Mouse (Mus musculus) MEL (cell line): ENCODE measurements around the gene Pln. TPM values are rescaled to one million over a fixed set of nuclear protein-coding genes. Genes with fewer than 3 reads are reported as not detected.
A peak's percentile ranks its signal among the peaks of the same experiment; 100 is the strongest.

Experiments
- DNase-seq: peaks from one replicate; pipeline ENCODE4 v3.0.0; 2011; ENCODE audit warnings: low read depth, low spot score
- H3K27ac ChIP-seq: 2 replicates; pipeline ENCODE4 v1.5.1; 2012; ENCODE audit warnings: low read depth, mild to moderate bottlenecking, control low read depth, low read length, moderate library complexity; ENCODE audit not compliant: control insufficient read depth
- H3K27me3 ChIP-seq, 2 experiments: fragments of 150-350 bp in 1 of 2; sonication (generic) in 1 of 2; 2 replicates each; pipeline ENCODE4 v1.6.1; 2012; ENCODE audit warnings: low read length in 2 of 2, mild to moderate bottlenecking in 2 of 2, improper control_type of control experiment in 1 of 2, moderate library complexity in 1 of 2; ENCODE audit not compliant: insufficient read depth in 2 of 2, control insufficient read depth in 1 of 2
- H3K36me3 ChIP-seq, 2 experiments: 2 replicates each; pipeline ENCODE4 v1.6.1; 2012 to 2014; ENCODE audit warnings: low read length in 2 of 2, improper control_type of control experiment in 1 of 2, inconsistent platforms in 1 of 2, mild to moderate bottlenecking in 1 of 2; ENCODE audit not compliant: insufficient read depth in 2 of 2, control insufficient read depth in 1 of 2
- H3K4me1 ChIP-seq, 2 experiments: fragments of 150-350 bp in 1 of 2; sonication (generic) in 1 of 2; 2 replicates each; pipeline ENCODE4 v1.6.1; 2012; ENCODE audit warnings: low read length in 2 of 2, improper control_type of control experiment in 1 of 2, mild to moderate bottlenecking in 1 of 2; ENCODE audit not compliant: insufficient read depth in 2 of 2, control insufficient read depth in 1 of 2
- H3K4me3 ChIP-seq, 2 experiments: fragments of 150-350 bp in 1 of 2; sonication (generic) in 1 of 2; 2 replicates each; pipeline ENCODE4 v1.5.1; 2012; ENCODE audit warnings: low read depth in 2 of 2, low read length in 2 of 2, mild to moderate bottlenecking in 2 of 2, moderate library complexity in 2 of 2, control low read depth in 1 of 2, improper control_type of control experiment in 1 of 2; ENCODE audit not compliant: control insufficient read depth in 1 of 2, insufficient read depth in 1 of 2
- H3K79me2 ChIP-seq: 2 replicates; pipeline ENCODE4 v1.6.1; 2012; ENCODE audit warnings: mild to moderate bottlenecking, low read length, moderate library complexity; ENCODE audit not compliant: control insufficient read depth, poor library complexity, insufficient read depth
- H3K9ac ChIP-seq: 2 replicates; pipeline ENCODE4 v1.6.1; 2012; ENCODE audit warnings: low read depth, mild to moderate bottlenecking, control low read depth, low read length, moderate library complexity; ENCODE audit not compliant: control insufficient read depth, poor library complexity, severe bottlenecking
- H3K9me3 ChIP-seq: fragments of 150-350 bp; sonication (generic); replicated peaks from 2 replicates; pipeline ENCODE4 v1.6.1; 2012; ENCODE audit warnings: mild to moderate bottlenecking, low read length, improper control_type of control experiment, moderate library complexity; ENCODE audit not compliant: insufficient read depth
- BHLHE40 ChIP-seq: IDR thresholded peaks from 2 replicates; pipeline ENCODE4 v1.6.1; 2012; ENCODE audit warnings: low read depth, mild to moderate bottlenecking, inconsistent platforms, low read length, improper control_type of control experiment, borderline replicate concordance
- CHD1 ChIP-seq: IDR thresholded peaks from 2 replicates; pipeline ENCODE4 v1.6.1; 2012; ENCODE audit warnings: low read depth, mild to moderate bottlenecking, inconsistent platforms, low read length, improper control_type of control experiment
- CTCF ChIP-seq, 3 experiments: IDR thresholded peaks in 2 of 3; conservative IDR thresholded peaks in 1 of 3; 2 replicates each; pipeline ENCODE4 v1.5.1; 2011 to 2012; ENCODE audit warnings: low read length in 3 of 3, low read depth in 2 of 3, mild to moderate bottlenecking in 2 of 3, improper control_type of control experiment in 1 of 3, inconsistent platforms in 1 of 3, mixed read lengths in 1 of 3, moderate library complexity in 1 of 3; ENCODE audit not compliant: control insufficient read depth in 1 of 3, insufficient read depth in 1 of 3, poor library complexity in 1 of 3, severe bottlenecking in 1 of 3
- E2F4 ChIP-seq: IDR thresholded peaks from 2 replicates; pipeline ENCODE4 v1.6.1; 2011; ENCODE audit warnings: low read depth, low read length, improper control_type of control experiment, borderline replicate concordance
- ELF1 ChIP-seq: IDR thresholded peaks from 2 replicates; pipeline ENCODE4 v1.6.1; 2014; ENCODE audit warnings: low read depth, mild to moderate bottlenecking, inconsistent platforms, low read length, improper control_type of control experiment, moderate library complexity
- EP300 ChIP-seq, 2 experiments: IDR thresholded peaks; 2 replicates each; pipeline ENCODE4 v1.6.1; 2011; ENCODE audit warnings: improper control_type of control experiment in 2 of 2, low read length in 2 of 2, low read depth in 1 of 2, mild to moderate bottlenecking in 1 of 2
- ETS1 ChIP-seq: IDR thresholded peaks from 2 replicates; pipeline ENCODE4 v1.6.1; 2012; ENCODE audit warnings: low read depth, mild to moderate bottlenecking, inconsistent platforms, low read length, improper control_type of control experiment, moderate library complexity
- GABPA ChIP-seq: IDR thresholded peaks from 2 replicates; pipeline ENCODE4 v1.6.1; 2012; ENCODE audit warnings: low read depth, mild to moderate bottlenecking, inconsistent platforms, low read length, improper control_type of control experiment, moderate library complexity
- GATA1 ChIP-seq: IDR thresholded peaks from 2 replicates; pipeline ENCODE4 v1.6.1; 2011; ENCODE audit warnings: low read depth, low read length, improper control_type of control experiment
- JUND ChIP-seq: IDR thresholded peaks from 2 replicates; pipeline ENCODE4 v1.6.1; 2011; ENCODE audit warnings: low read depth, mild to moderate bottlenecking, improper control_type of control experiment, low read length
- KAT2A ChIP-seq: conservative IDR thresholded peaks from 2 replicates; pipeline ENCODE4 v1.6.1; 2012; ENCODE audit warnings: low read depth, low read length, improper control_type of control experiment, inconsistent platforms
- MAFK ChIP-seq: IDR thresholded peaks from 2 replicates; pipeline ENCODE4 v1.6.1; 2011; ENCODE audit warnings: low read depth, mild to moderate bottlenecking, low read length, improper control_type of control experiment, borderline replicate concordance
- MAX ChIP-seq: IDR thresholded peaks from 2 replicates; pipeline ENCODE4 v1.6.1; 2011; ENCODE audit warnings: low read length, improper control_type of control experiment
- MEF2A ChIP-seq: IDR thresholded peaks from 2 replicates; pipeline ENCODE4 v1.6.1; 2014; ENCODE audit warnings: low read depth, mild to moderate bottlenecking, inconsistent platforms, low read length, improper control_type of control experiment; ENCODE audit not compliant: poor library complexity, insufficient replicate concordance, severe bottlenecking; ENCODE audit errors: extremely low read depth
- MXI1 ChIP-seq: IDR thresholded peaks from 2 replicates; pipeline ENCODE4 v1.6.1; 2011; ENCODE audit warnings: mild to moderate bottlenecking, low read depth, low read length, improper control_type of control experiment
- MYC ChIP-seq: IDR thresholded peaks from 2 replicates; pipeline ENCODE4 v1.6.1; 2011; ENCODE audit warnings: low read depth, mild to moderate bottlenecking, low read length, improper control_type of control experiment, moderate library complexity
- POLR2A ChIP-seq, 2 experiments: IDR thresholded peaks; 2 replicates each; pipeline ENCODE4 v1.6.1; 2011 to 2012; ENCODE audit warnings: low read length in 2 of 2, mild to moderate bottlenecking in 2 of 2, control low read depth in 1 of 2, improper control_type of control experiment in 1 of 2, low read depth in 1 of 2, moderate library complexity in 1 of 2; ENCODE audit not compliant: control insufficient read depth in 1 of 2, insufficient read depth in 1 of 2, poor library complexity in 1 of 2
- POLR2AphosphoS2 ChIP-seq: IDR thresholded peaks from 2 replicates; pipeline ENCODE4 v1.6.1; 2011; ENCODE audit warnings: low read length, improper control_type of control experiment
- RAD21 ChIP-seq: IDR thresholded peaks from 2 replicates; pipeline ENCODE4 v1.6.1; 2011; ENCODE audit warnings: mild to moderate bottlenecking, low read depth, low read length, improper control_type of control experiment
- RCOR1 ChIP-seq: IDR thresholded peaks from 2 replicates; pipeline ENCODE4 v1.6.1; 2012; ENCODE audit warnings: low read depth, mild to moderate bottlenecking, inconsistent platforms, low read length, improper control_type of control experiment
- SIN3A ChIP-seq: IDR thresholded peaks from 2 replicates; pipeline ENCODE4 v1.6.1; 2012; ENCODE audit warnings: low read length, improper control_type of control experiment, inconsistent platforms
- SMC3 ChIP-seq: IDR thresholded peaks from 2 replicates; pipeline ENCODE4 v1.6.1; 2011; ENCODE audit warnings: low read depth, low read length, improper control_type of control experiment
- TAL1 ChIP-seq: IDR thresholded peaks from 2 replicates; pipeline ENCODE4 v1.6.1; 2012; ENCODE audit warnings: mild to moderate bottlenecking, inconsistent platforms, low read length, moderate library complexity, mixed read lengths
- TCF12 ChIP-seq: IDR thresholded peaks from 2 replicates; pipeline ENCODE4 v1.6.1; 2014; ENCODE audit warnings: low read depth, mild to moderate bottlenecking, inconsistent platforms, low read length, improper control_type of control experiment, moderate library complexity
- UBTF ChIP-seq: IDR thresholded peaks from 2 replicates; pipeline ENCODE4 v1.6.1; 2012; ENCODE audit warnings: low read depth, mild to moderate bottlenecking, inconsistent platforms, low read length, improper control_type of control experiment, moderate library complexity, borderline replicate concordance; ENCODE audit not compliant: insufficient read depth
- USF2 ChIP-seq, 2 experiments: IDR thresholded peaks; 2 replicates each; pipeline ENCODE4 v1.6.1; 2011 to 2012; ENCODE audit warnings: improper control_type of control experiment in 2 of 2, low read length in 2 of 2, borderline replicate concordance in 1 of 2, inconsistent platforms in 1 of 2, low read depth in 1 of 2, mild to moderate bottlenecking in 1 of 2; ENCODE audit not compliant: insufficient read depth in 1 of 2
- ZKSCAN1 ChIP-seq: IDR thresholded peaks from 2 replicates; pipeline ENCODE4 v1.6.1; 2012; ENCODE audit warnings: low read depth, mild to moderate bottlenecking, inconsistent platforms, low read length, improper control_type of control experiment, moderate library complexity
- ZNF384 ChIP-seq: IDR thresholded peaks from 2 replicates; pipeline ENCODE4 v1.6.1; 2012; ENCODE audit warnings: low read depth, mild to moderate bottlenecking, inconsistent platforms, low read length, improper control_type of control experiment
- polyA plus RNA-seq, 2 experiments: library from polyadenylated mRNA; stranded (reverse) in 1 of 2; unstranded in 1 of 2; fragments of >175 nt in 1 of 2; fragments of >200 nt in 1 of 2; gene quantifications; 2 replicates each; pipeline versions ENCODE4 v1.2.1 to v1.2.4; 2012; ENCODE audit warnings: low replicate concordance in 2 of 2, low read depth in 1 of 2; ENCODE audit not compliant: insufficient read length in 2 of 2, insufficient read depth in 1 of 2, missing spikeins in 1 of 2
- total RNA-seq: library from RNA; depleted of rRNA; stranded (reverse); fragments of 300-350 nt; gene quantifications from 2 replicates; pipeline ENCODE4 v1.2.3, GENCODE M21; 2012

The Pln gene
- total and polyA plus RNA-seq, 3 experiments: 0.22 to 1.3 TPM; not detected in 1

- H3K4me1 ChIP-seq: peaks cover 2 to 3% of the 10 kb centered on the region in 2 experiments; a peak in 2 of 4 replicates
- no peaks in the 10 kb centered on the region for H3K27me3 ChIP-seq
- no peak for TF ChIP-seq ZNF384
- no peak for DNase-seq
- H3K79me2 ChIP-seq: no peaks in the 10 kb centered on the region
- H3K27ac ChIP-seq: no peak overlapping the region
- no peak overlapping the region for H3K4me3 ChIP-seq
- H3K36me3 ChIP-seq: peaks cover 0 to 9% of the 10 kb centered on the region in 2 experiments; a peak in 2 of 4 replicates
- no peaks in the 10 kb centered on the region for H3K9me3 ChIP-seq
- no peak overlapping the region for H3K9ac ChIP-seq
Measured at GRCm38 (mm10) chr10:53323367-53323766, 14.1 kb upstream of the Pln start.

- Histone ChIP-seq H3K4me1 (peaks cover 2 to 9% of the 10 kb centered on the region in 2 experiments; a peak in 3 of 4 replicates), H3K27ac (no peak overlapping the region), H3K79me2 (peaks cover 3% of the 10 kb centered on the region; the same call in 1 of the 2 replicates), H3K9ac (no peak overlapping the region)
- TF ChIP-seq RCOR1 (no peak), E2F4 (no peak), SIN3A (no peak), USF2 (IDR thresholded peaks at IDR 0.05; ENCODE audit: borderline replicate concordance in 1 of 2, insufficient read depth in 1 of 2, low read depth in 1 of 2, low read length in 2 of 2) (no peak), MXI1 (no peak), MYC (no peak), CHD1 (no peak), BHLHE40 (no peak), POLR2AphosphoS2 (no peak), ETS1 (0 out of 2 replicates have a peak, but pooled peaks have one; percentile 21), MAFK (no peak), TCF12 (peak; percentile 47; the same call in 1 of the 2 replicates), RAD21 (no peak), KAT2A (no peak), POLR2A (IDR thresholded peaks at IDR 0.05; ENCODE audit: control insufficient read depth in 1 of 2, insufficient read depth in 1 of 2, low read depth in 1 of 2, low read length in 2 of 2, poor library complexity in 1 of 2) (no peak), EP300 (IDR thresholded peaks at IDR 0.05; ENCODE audit: low read depth in 1 of 2, low read length in 2 of 2) (peak; percentile 42 to 46; a peak in 3 of 4 replicates), MEF2A (0 out of 2 replicates have a peak, but pooled peaks have one; percentile 44), JUND (no peak), GABPA (no peak), SMC3 (no peak), ELF1 (no peak), CTCF (IDR thresholded peaks at IDR 0.05 in 2 of 3, conservative IDR thresholded peaks at IDR 0.05 in 1 of 3; ENCODE audit: control insufficient read depth in 1 of 3, insufficient read depth in 1 of 3, low read depth in 2 of 3, low read length in 3 of 3, poor library complexity in 1 of 3, severe bottlenecking in 1 of 3) (no peak), GATA1 (peak; percentile 24; the same call in 1 of the 2 replicates), TAL1 (peak; percentile 55), UBTF (no peak), MAX (no peak), ZKSCAN1 (no peak)
- TF ChIP-seq, all 39 proteins: peak for 6
- H3K27me3 ChIP-seq: no peaks in the 10 kb centered on the region
- peak; percentile 54 for DNase-seq
- no peaks in the 10 kb centered on the region for H3K9me3 ChIP-seq
- H3K4me3 ChIP-seq: no peak overlapping the region
- H3K36me3 ChIP-seq: peaks cover 0 to 12% of the 10 kb centered on the region in 2 experiments; a peak in 2 of 4 replicates
Measured at GRCm38 (mm10) chr10:53324663-53325062, 12.8 kb upstream of the Pln start.
